Mouse (Mus musculus) activated CD4-positive, CD25-positive, alpha-beta regulatory T cell, adult 4 months (primary cell): ENCODE results near the gene Tsks. TPM values are rescaled to one million over a fixed set of nuclear protein-coding genes. Genes with fewer than 3 reads are reported as not detected.

Experiments used
- ATAC-seq: one replicate; pipeline ENCODE4 v1.8.0; 2017
- polyA plus RNA-seq, 2 experiments: library from polyadenylated mRNA; unstranded; fragments of 100-300 nt; shearing (Covaris generic); gene quantifications; one replicate each; pipeline ENCODE4 v1.2.1; 2017

The Tsks gene
- polyA plus RNA-seq, 2 experiments from 2014 or later: not detected

- ATAC-seq: no peak
Measured at GRCm38 (mm10) chr7:44981539-44981938, 38.5 kb downstream of the Tsks start.

GRCm38 (mm10) chr7:44983085-44983484 lies 40.1 kb downstream of the Tsks start:
- ATAC-seq: no peak

GRCm38 (mm10) chr7:44983944-44984832 lies 41.2 kb downstream of the Tsks start:
- ATAC-seq: no peak

GRCm38 (mm10) chr7:44984833-44985164 lies 41.8 kb downstream of the Tsks start:
- no peak for ATAC-seq

- no peak for ATAC-seq
Measured at GRCm38 (mm10) chr7:44985595-44986191, 42.7 kb downstream of the Tsks start.

GRCm38 (mm10) chr7:44986192-44986878 lies 43.3 kb downstream of the Tsks start, which contains the start of gene Prmt1:
Gene Prmt1 (minus strand): TSS chr7:44986568.
- ATAC-seq: peak; percentile 91

GRCm38 (mm10) chr7:44986879-44987718 lies 44.1 kb downstream of the Tsks start:
- no peak for ATAC-seq

- no peak for ATAC-seq
Measured at GRCm38 (mm10) chr7:44996672-44997071, 53.7 kb downstream of the Tsks start.

GRCm38 (mm10) chr7:44997231-44997939 lies 54.4 kb downstream of the Tsks start, which contains the start of gene Irf3:
Gene Irf3 (plus strand): TSS chr7:44997648.
- ATAC-seq: peak; percentile 95

- no peak for ATAC-seq
Measured at GRCm38 (mm10) chr7:44997940-44998428, 55.0 kb downstream of the Tsks start.

GRCm38 (mm10) chr7:44998501-44998955 lies 55.5 kb downstream of the Tsks start, which contains the start of gene Bcl2l12:
Gene Bcl2l12 (minus strand): TSS chr7:44998712.
- no peak for ATAC-seq

- ATAC-seq: no peak
Measured at GRCm38 (mm10) chr7:44999753-45000152, 56.7 kb downstream of the Tsks start.

GRCm38 (mm10) chr7:45000539-45001114 lies 57.6 kb downstream of the Tsks start:
- no peak for ATAC-seq

- ATAC-seq: no peak
Measured at GRCm38 (mm10) chr7:45002440-45002839, 59.4 kb downstream of the Tsks start.

- no peak for ATAC-seq
Measured at GRCm38 (mm10) chr7:45004546-45004945, 61.5 kb downstream of the Tsks start.

GRCm38 (mm10) chr7:45005321-45005992 lies 62.5 kb downstream of the Tsks start:
- ATAC-seq: no peak

GRCm38 (mm10) chr7:45006503-45006902 lies 63.5 kb downstream of the Tsks start:
- ATAC-seq: no peak

- no peak for ATAC-seq
Measured at GRCm38 (mm10) chr7:45007141-45007540, 64.1 kb downstream of the Tsks start.
